Mouse (Mus musculus): Measurements from ENCODE around the gene Zfp27. TPM values are rescaled to one million over a fixed set of nuclear protein-coding genes. Genes with fewer than 3 reads are reported as not detected.

Zfp27 gene
- polyA plus RNA-seq (2015; fragmentation: Nextera tagmentation; extraction: Ambion mirVana): 4.8 and 6.3 TPM in 2 replicates

DNA sequence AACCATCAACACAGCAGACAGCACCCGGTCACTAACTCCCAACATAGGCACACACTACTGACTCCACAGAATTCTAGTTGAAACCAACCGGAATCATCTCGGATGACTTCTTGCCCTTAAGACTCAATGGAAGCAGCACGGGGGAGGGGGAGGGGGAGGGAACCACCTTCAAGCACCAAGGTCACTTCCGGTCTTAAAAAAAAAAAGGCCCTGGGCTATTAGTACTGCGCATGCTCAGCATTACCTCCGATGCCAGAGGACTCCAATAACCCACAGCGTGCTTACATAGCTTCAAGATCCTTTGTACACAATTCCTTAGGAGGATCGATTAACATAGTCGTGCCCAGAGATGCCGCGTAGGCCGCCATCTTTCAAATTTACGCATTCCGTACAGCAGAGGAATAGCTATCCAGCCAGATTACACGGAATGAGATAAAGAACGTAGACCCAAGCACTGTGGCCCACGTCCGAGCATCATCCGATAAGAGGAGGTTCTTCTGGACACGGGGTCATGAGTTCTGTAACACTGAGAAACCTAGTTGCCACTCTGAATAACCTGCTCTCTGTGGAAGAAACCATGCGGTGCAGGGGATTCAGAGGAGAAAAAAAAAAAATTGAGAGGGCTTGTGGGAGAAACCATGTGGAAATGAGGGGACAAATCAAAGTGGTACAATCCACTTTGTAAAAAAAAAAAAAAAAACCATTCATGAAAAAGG lies at the start of gene Zfp27:
Zfp27 (minus strand) TSS at position 607 of the 716 bp plus-strand sequence.

DNA sequence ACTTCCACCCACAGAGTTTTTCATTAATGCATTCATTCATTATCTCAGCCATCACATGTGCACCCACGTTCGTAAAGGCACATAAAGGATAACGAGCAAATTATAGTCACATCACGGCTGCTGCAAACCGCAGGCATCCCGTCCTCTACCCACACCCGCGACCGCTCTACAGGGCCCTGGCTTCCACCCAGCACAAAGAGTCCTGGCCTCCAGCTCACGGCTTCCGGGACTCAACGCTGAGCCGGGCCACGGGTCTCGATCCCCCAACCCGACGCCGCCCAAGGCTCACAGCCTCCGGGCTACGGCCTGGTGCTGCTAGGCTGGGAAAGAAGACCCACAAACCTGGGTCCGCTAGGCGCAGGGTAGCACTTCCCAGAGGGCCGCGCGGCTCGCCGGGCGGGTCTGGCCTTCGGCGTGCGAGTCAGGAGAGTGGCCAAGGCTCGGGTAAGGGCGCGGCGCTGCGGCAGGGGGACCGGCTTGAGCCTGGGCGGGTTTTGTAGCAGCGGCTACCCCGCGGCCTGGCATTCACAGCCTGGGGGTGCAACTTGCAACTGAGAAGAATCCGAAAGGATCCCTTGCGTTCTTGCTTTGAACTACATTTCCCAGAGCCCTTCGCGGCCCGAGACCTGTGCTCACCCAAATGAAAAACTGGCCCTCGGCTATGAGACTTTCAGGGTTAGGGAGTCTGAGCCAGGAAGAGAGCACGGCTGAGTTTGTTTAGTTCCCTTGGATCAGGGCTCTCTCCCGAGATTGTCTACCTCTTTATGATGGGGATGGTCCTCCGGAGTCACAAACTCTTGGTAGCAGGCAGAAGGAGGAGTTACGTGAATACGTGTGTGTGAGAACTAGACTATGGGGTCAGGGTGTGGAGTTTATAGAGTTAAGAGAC lies 47.4 kb upstream of the Zfp27 start, which contains the start of gene Zfp74:
Zfp74 (minus strand) TSS at position 577 of the 889 bp plus-strand sequence.

GRCm38 (mm10) chr7:29908130-29908950 lies 2.0 kb upstream of the Zfp27 start, which contains the start of gene Zfp383:
Zfp383 (plus strand) TSS chr7:29908223.

DNA sequence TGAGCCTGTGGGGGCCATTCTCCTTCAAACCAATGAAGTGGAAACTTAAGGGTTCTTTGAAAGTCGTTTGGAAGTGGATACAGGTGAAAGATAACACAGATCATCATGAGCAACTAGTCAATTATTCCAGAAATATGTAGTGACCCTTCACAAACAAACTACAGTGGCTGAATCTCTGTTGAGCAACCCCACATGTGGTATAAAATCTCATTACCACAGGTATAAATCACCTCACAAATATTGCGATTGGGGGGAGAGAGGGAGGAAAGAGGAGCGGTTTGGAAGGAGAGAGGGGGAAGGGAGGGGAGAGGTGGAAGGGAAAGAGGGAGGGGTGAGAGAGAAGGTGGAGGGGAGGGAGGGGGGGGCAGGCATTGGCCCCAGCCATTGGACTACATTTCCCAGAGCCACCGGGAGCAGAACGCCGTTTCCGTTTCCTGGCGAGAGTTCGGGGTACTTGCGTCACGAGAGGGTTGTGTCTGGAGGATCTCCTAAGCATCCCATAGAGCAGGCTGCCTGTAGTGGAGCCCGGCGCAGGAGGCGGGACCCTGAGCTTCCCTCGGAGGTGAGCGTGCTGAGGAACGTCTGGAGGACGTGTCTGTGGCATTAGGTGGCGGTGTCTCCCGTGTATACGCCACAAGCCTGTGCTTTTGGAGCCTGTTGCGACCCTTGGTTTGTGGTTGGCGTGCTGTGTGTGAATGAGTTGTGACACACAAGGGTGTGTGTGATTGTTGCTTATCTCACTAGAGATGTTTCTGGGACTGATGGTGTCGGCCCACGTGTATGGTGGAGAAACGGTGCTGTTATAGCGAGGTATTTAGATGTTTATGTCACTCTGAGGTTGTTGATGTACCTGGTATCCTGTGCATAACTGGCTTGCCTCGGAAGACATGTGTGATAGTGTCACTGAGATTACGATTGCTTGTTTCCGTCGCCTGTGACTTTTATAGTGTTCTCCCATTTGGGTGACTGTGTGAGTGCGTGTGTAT lies 46.5 kb downstream of the Zfp27 start, which contains the start of gene Zfp420:
Zfp420 (plus strand) TSS at position 448 of the 986 bp plus-strand sequence.

DNA sequence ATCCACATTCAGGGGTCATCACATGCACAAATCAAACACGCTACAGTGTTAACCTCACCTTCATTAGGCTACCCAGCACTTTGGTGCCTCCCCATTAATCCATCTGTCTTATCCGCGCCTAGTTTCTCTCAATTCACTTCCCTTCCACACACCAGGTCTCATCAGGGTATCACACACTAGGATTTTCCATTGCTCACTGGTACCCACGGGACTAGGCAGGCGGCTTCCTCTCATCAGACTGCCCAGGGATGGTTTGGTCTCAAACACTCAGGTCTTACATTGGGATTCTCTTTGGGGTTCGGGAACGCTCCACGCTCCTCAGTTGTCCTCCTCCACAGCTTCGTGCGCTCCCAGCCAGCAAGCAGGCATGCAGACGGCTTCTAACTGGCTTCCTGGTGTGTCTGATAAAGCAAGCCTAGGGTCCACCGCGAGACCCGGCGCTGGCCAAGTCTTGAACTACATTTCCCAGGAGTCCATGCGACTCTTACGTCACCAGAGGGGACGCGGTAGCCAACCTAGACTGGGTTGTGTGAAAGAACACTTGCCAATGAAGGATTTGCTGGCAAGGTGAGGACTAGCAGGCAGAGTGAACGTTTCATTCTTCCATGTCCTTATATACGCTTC lies 53.0 kb downstream of the Zfp27 start, which contains the start of gene Zfp940:
Zfp940 (minus strand) TSS at position 451 of the 624 bp plus-strand sequence.

Small RNA genes lying within 50 kb of the gene (microRNA-seq; reads per million reads assigned to microRNA genes)
- not detected for gene Mir7668 (ENCODE audit: borderline replicate concordance, insufficient number of aligned reads)

Other genes starting within 250 kb of the Zfp27 start
- 0.12 TPM in 1 of 2 replicates, not detected in the other for gene Catsperg2, start 179.5 kb downstream of the Zfp27 start, polyA plus RNA-seq (2015; fragmentation: Nextera tagmentation; extraction: Ambion mirVana)
- 4.7 and 6.3 TPM in 2 replicates for gene Zfp84, start 138.0 kb downstream of the Zfp27 start, polyA plus RNA-seq (2015; fragmentation: Nextera tagmentation; extraction: Ambion mirVana)
- 5.0 and 5.4 TPM in 2 replicates for gene Zfp30, start 122.6 kb downstream of the Zfp27 start, polyA plus RNA-seq (2015; fragmentation: Nextera tagmentation; extraction: Ambion mirVana)
- 6.9 and 8.6 TPM in 2 replicates for gene Zfp790, start 90.5 kb downstream of the Zfp27 start, polyA plus RNA-seq (2015; fragmentation: Nextera tagmentation; extraction: Ambion mirVana)
- 1.9 and 2.1 TPM in 2 replicates for gene Zfp940, start 52.9 kb downstream of the Zfp27 start, polyA plus RNA-seq (2015; fragmentation: Nextera tagmentation; extraction: Ambion mirVana)
- 2.2 and 3.1 TPM in 2 replicates for gene Zfp420, start 46.6 kb downstream of the Zfp27 start, polyA plus RNA-seq (2015; fragmentation: Nextera tagmentation; extraction: Ambion mirVana)
- gene Zfp383, start 1.7 kb upstream of the Zfp27 start, polyA plus RNA-seq (2015; fragmentation: Nextera tagmentation; extraction: Ambion mirVana): 4.1 and 4.2 TPM in 2 replicates
- gene Zfp74, start 47.5 kb upstream of the Zfp27 start, polyA plus RNA-seq (2015; fragmentation: Nextera tagmentation; extraction: Ambion mirVana): 5.6 and 8.2 TPM in 2 replicates
- gene Zfp568, start 77.4 kb upstream of the Zfp27 start, polyA plus RNA-seq (2015; fragmentation: Nextera tagmentation; extraction: Ambion mirVana): 3.0 and 3.1 TPM in 2 replicates
- 3.5 and 4.4 TPM in 2 replicates for gene Zfp14, start 144.8 kb upstream of the Zfp27 start, polyA plus RNA-seq (2015; fragmentation: Nextera tagmentation; extraction: Ambion mirVana)
- 1.8 and 2.3 TPM in 2 replicates for gene Zfp82, start 166.3 kb upstream of the Zfp27 start, polyA plus RNA-seq (2015; fragmentation: Nextera tagmentation; extraction: Ambion mirVana)
- gene Gm26920, start 183.8 kb upstream of the Zfp27 start, polyA plus RNA-seq (2015; fragmentation: Nextera tagmentation; extraction: Ambion mirVana): 0.74 and 0.83 TPM in 2 replicates
- gene Zfp566, start 184.0 kb upstream of the Zfp27 start, polyA plus RNA-seq (2015; fragmentation: Nextera tagmentation; extraction: Ambion mirVana): 3.9 and 5.6 TPM in 2 replicates
- 47.3 and 47.5 TPM in 2 replicates for gene Zfp260, start 188.2 kb upstream of the Zfp27 start, polyA plus RNA-seq (2015; fragmentation: Nextera tagmentation; extraction: Ambion mirVana)
- gene Zfp382, start 215.4 kb upstream of the Zfp27 start, polyA plus RNA-seq (2015; fragmentation: Nextera tagmentation; extraction: Ambion mirVana): 3.9 and 5.4 TPM in 2 replicates